Mouse (Mus musculus) frontal cortex, postnatal 36 days (tissue): ENCODE measurements around the gene Tubgcp3.
"Not testable (repeated sequence)": the region's sequence is repeated elsewhere in the genome, so short reads cannot be mapped to it uniquely, and the experiment has no call there.

Experiments used
- DNase-seq, 2 experiments: peaks; one replicate each; pipeline ENCODE4 v3.0.0; 2022; ENCODE audit warnings: low spot score in 2 of 2

Gene Tubgcp3

GRCm38 (mm10) chr8:12641527-12641926, 30.5 kb downstream of the Tubgcp3 start:
- no peak for DNase-seq

DNA sequence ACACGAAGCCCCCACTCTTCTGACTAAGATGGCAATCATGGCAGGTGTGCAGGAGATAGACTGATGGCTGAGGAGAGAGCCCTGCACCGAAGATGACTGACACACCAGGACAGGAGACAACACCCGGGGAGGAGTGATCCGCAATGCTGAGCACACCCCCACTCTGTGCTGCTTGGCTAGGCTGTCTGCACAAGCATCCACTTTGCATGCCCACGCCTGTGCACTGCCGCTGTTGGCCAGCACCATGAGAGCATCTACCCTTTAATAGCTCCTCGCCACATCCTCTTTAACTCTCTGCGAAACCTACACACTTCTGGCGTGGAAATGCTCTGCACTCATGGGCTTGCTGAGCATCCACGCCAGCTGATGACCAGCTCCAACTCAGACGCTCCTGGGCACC, 33.6 kb downstream of the Tubgcp3 start:
- peak; percentile 23 to 27 for DNase-seq

DNA sequence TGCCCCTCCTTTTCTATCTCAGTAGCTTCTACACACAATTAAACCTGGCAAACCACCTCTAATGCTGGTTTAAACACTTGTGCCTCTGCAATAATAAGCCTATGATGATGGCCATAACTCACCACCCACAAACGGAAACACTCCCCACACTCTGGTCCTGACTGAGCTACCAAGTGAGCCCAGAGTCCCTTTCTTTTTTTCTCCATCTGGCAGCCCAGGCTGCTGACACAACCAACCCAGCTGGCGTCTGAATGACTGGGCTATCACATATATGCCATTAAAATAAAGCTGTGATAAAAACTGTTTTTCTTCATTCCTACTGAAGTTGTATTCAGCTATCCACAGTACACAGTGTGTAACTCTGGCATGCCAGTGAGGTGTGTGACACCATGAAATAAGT, 36.7 kb downstream of the Tubgcp3 start:
- no peak for DNase-seq

DNA sequence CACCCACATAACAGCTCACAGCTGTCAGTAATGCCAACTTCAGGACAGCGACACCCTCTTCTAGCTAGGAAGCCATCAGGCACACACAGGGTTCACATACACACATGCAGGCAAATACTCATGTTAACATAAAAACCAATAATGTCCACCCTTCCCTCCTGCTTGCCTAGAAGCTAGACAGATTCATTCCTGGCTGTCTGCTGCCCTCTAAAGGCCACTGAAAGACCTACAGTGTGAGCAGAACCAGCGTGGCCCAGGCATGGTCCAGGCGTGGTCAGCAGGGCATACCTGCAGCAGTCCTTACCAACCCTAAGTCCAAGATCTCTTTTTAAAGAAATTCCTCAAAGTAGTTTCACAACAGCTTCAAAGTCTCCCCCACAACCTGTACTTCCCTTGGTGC, 43.0 kb downstream of the Tubgcp3 start:
- DNase-seq = peak; percentile 40 to 64

DNA sequence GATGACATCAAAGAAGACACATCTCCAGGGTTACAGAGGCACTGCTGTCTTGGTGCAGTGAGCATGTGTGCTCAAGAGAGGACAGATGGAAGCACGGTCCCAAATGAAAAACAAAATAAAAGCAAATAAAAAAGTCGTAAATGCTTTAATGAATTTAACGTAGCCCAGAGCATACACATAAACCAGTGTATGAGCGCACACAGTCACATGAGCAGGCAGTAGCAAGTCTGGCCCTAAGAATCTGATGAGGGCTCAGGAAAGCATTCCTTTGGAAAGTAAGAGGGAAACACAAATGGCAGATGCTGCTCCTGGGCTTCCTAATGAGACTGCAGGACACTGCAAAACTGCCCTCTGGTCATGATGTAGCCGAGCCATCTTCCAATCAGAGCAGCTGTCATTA, 46.2 kb downstream of the Tubgcp3 start:
- DNase-seq = no peak

DNA sequence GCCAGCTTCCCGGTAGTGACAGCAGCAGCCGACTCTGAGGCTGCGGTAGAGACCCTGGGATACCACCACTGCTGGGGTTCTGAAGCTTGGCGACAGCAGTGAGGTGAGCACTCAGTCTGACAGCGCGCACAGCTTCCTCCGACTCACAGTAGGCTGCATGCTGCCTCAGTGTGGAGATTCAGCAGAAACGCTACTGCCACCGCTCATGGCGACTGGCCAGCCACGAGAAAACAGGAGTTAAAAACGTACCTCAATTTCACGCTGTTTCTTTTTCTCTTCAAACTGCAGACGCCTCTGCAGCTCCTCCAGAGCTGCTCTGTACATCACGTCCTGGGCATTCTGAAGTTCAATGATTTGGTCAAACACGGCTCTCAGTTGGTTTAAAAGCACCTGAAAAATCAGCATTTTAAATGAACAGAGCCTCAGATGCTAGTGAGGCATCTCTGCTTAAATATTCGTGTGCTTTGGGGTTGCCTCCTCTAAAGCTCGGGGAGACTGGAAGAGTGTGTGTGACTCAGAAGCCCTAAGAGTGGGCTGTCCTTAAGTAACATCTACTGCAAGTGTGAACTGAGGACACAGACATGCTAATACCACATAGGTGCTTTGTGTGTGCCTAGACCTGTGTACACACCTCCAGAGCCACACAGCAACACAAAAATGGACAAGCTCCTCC, 50.4 kb downstream of the Tubgcp3 start:
- DNase-seq = peak; percentile 44 to 64

- DNase-seq = not testable (repeated sequence)
Measured at GRCm38 (mm10) chr8:12617369-12617768, 54.7 kb downstream of the Tubgcp3 start.

GRCm38 (mm10) chr8:12613201-12613600, 58.8 kb downstream of the Tubgcp3 start:
- no peak for DNase-seq

GRCm38 (mm10) chr8:12609752-12610449, 62.1 kb downstream of the Tubgcp3 start:
- DNase-seq = no peak

- no peak for DNase-seq
Measured at GRCm38 (mm10) chr8:12608810-12609209, 63.2 kb downstream of the Tubgcp3 start.

- DNase-seq = peak; percentile 84 to 88
Measured at GRCm38 (mm10) chr8:12607223-12607622, 64.8 kb downstream of the Tubgcp3 start.

DNA sequence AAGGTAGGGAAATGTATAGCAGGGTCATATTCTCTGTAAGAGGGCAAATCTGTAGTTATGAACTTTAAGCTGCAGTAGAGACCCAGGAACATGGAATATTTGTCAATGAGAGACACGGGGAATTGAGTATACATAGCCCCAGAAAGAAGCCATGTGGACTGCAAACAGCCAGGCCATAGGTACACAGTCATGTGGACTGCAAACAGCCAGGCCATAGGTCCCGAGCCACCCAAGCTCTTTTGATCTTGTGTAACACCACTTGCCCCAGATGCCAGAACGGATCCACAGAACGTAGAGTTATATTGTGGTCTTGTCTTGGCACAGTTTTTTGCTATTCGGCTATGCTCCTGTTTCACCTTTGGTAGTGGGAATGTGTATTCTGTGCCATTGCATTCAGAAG, 88.3 kb downstream of the Tubgcp3 start:
- DNase-seq = no peak

GRCm38 (mm10) chr8:12579339-12579999, 92.6 kb downstream of the Tubgcp3 start:
- not testable (repeated sequence) for DNase-seq

DNA sequence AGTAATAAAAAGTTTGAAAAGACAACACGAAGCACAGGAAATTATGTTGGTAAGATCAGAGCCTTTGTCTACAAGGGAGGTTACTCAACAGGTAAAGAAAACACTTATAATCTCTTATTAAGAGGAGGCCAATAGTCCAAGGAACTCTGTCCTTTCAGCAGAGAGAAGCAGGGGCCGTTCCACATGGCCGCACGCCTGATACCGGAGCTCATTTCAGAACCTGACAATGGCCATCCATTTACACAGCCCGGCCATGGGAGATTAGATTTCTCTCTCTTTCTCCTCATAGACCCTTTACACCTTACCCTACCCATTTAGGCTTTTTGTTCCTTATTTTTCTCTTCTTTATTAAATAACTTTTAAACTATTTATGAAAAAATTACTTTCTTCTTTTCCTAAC, 95.3 kb downstream of the Tubgcp3 start:
- no peak for DNase-seq

DNA sequence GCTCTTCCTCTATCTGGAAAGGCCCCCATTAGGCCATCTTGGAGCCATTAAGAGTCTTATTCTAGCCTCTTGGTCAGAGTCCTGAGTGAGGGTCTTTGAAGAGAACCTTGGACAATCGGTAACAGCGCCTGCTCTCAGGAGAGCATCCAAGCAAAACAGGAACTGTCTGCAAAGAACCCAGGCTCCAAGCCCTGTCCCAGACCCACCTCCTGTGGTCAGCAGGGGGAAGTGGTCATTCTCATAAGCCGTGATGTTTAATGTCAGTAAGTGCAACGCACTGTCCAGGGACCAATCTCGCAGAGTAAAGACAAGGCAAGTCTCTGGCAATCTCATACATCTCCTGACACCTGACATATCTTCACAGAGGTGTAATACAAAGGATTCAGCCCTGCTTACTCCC, 96.0 kb downstream of the Tubgcp3 start:
- no peak for DNase-seq

GRCm38 (mm10) chr8:12572814-12573534, 99.1 kb downstream of the Tubgcp3 start, which contains the start of gene Spaca7:
TSS of gene Spaca7 (plus strand) at chr8:12573029.
- DNase-seq = no peak

DNA sequence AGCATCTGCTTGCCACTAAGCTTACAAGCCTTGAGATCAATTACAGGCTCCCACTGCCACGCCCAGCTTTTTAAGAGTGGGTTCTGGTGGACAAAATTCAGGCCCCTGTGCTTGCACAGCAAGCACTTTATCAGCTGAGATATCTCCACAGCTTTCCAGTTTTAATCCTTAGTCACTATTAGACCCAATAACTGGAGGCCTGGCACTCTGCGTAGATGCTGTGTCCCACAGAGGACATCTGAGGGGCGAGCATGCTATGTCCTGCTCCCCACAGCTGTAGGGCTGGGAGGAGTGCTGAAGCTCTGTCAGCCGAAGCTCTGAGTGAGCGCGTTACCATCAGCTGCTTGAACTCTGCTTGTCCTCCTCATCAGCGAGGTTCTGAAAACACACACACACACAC, 105.5 kb downstream of the Tubgcp3 start:
- DNase-seq = no peak

GRCm38 (mm10) chr8:12565488-12565887, 106.6 kb downstream of the Tubgcp3 start:
- DNase-seq = no peak

GRCm38 (mm10) chr8:12564307-12564706, 107.7 kb downstream of the Tubgcp3 start:
- peak; percentile 34 to 61 for DNase-seq
